Mouse (Mus musculus) neural tube, embryonic 11.5 days (tissue): ENCODE measurements around the gene Slc4a2. TPM values are rescaled to one million over a fixed set of nuclear protein-coding genes. Genes with fewer than 3 reads are reported as not detected.

Source experiments
- ATAC-seq: fragments of 200-750 bp; cut with Nextera tagmentation; 2 replicates; pipeline ENCODE4 v1.8.0; 2017; ENCODE audit warnings: moderate number of reproducible peaks, mild to moderate bottlenecking, moderate TSS enrichment, moderate library complexity; ENCODE audit not compliant: insufficient read depth, low FRiP score, low TSS enrichment
- DNase-seq: peaks from one replicate; pipeline ENCODE4 v3.0.0-alpha.2; 2015; ENCODE audit warnings: low spot score
- H3K27ac ChIP-seq: fragments of 300-500 bp; sonication (generic); 2 replicates; pipeline ENCODE4 v1.5.1; 2014; ENCODE audit warnings: low read depth, mild to moderate bottlenecking, low read length
- H3K27me3 ChIP-seq: fragments of 300-500 bp; sonication (generic); 2 replicates; pipeline ENCODE4 v1.6.1; 2014; ENCODE audit warnings: mild to moderate bottlenecking, low read length, mixed read lengths; ENCODE audit not compliant: control insufficient read depth, insufficient read depth
- H3K36me3 ChIP-seq: fragments of 300-500 bp; sonication (generic); 2 replicates; pipeline ENCODE4 v1.6.1; 2014; ENCODE audit warnings: mild to moderate bottlenecking, low read length, moderate library complexity, mixed read lengths; ENCODE audit not compliant: control insufficient read depth, insufficient read depth
- H3K4me1 ChIP-seq: fragments of 300-500 bp; sonication (generic); 2 replicates; pipeline ENCODE4 v1.6.1; 2014; ENCODE audit warnings: low read length, mixed read lengths; ENCODE audit not compliant: control insufficient read depth, insufficient read depth
- H3K4me2 ChIP-seq: fragments of 300-500 bp; sonication (generic); 2 replicates; pipeline ENCODE4 v1.6.1; 2014; ENCODE audit warnings: low read depth, mild to moderate bottlenecking, moderate library complexity
- H3K4me3 ChIP-seq: fragments of 300-500 bp; sonication (generic); 2 replicates; pipeline ENCODE4 v1.5.1; 2014; ENCODE audit warnings: low read depth, low read length
- H3K9ac ChIP-seq: fragments of 300-500 bp; sonication (generic); 2 replicates; pipeline ENCODE4 v1.6.1; 2014; ENCODE audit warnings: mild to moderate bottlenecking, low read length
- H3K9me3 ChIP-seq: fragments of 300-500 bp; sonication (generic); 2 replicates; pipeline ENCODE4 v1.6.1; 2016; ENCODE audit warnings: low read length; ENCODE audit not compliant: control insufficient read depth
- WGBS: fragments of 180-500 bp; shearing (Covaris S2); extraction: QIAGEN DNeasy Blood & Tissue Kit; methylation state at CpG from one replicate; pipeline ENCODE4 v1.1.7; 2014; 5-methylcytosine and 5-hydroxymethylcytosine counted together
- polyA plus RNA-seq: library from polyadenylated mRNA; unstranded; fragments of >200 nt; fragmentation: Nextera tagmentation; extraction: Ambion mirVana; gene quantifications from 2 replicates; pipeline ENCODE4 v1.2.1, GENCODE M21; 2014

Slc4a2 gene
- polyA plus RNA-seq, 1 experiment from 2014 or later = 18.1 TPM

DNA sequence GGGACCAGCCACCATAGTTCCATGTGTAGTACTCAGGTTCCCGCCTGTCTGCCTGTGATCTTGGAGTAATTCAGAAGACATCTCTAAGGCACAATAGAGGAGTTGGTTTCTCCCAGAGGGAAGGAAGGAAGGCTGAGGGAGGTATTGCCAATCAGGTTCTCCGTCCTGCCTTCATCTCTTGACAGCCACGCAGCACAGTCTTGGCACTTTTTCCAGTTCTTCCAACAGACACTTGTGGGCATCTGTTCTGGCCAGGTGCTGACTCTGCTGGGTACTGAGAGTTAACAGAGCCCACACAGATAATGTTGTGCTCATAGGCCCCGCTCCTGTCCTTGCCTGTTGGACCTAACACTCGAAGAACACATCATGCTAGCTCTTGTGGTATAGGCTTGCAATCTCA lies 63.1 kb downstream of the Slc4a2 start:
- DNase-seq (no peak), ATAC-seq (no peak)
- peaks cover 12% of the 10 kb centered on the region for H3K4me1 ChIP-seq
- 91% methylated on average over 5 of the region's 5 CpGs for WGBS
- no peak overlapping the region for H3K4me3 ChIP-seq
- H3K36me3 ChIP-seq = peaks cover 25% of the 10 kb centered on the region
- H3K27me3 ChIP-seq = no peaks in the 10 kb centered on the region
- H3K9ac ChIP-seq = no peak overlapping the region
- H3K9me3 ChIP-seq = no peaks in the 10 kb centered on the region
- H3K27ac ChIP-seq = no peak overlapping the region
- no peak overlapping the region for H3K4me2 ChIP-seq

DNA sequence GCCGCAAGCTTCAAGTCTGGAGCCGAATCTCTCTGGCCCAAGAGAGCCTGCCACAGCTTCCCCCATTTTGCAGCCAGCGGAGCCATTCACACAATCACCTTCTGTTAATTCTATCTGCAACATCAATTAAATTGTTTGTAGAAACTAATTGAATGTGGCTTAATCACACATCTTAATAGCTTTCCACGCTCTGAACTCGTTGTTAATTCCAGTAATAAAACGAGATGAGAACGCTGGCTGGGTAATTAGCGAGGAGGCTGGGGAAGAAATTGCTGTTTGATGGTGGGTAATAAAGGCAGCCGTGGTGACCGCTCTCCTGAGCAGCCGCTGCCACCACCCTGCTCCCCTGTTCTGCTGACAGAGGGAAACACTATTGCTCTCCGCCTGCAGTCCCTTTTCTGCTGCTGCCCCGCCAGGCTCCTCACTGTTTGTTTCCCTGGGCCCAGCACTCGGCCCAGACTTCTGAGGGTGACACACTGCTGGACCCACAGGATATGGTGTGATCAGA lies 66.8 kb downstream of the Slc4a2 start:
- ATAC-seq = no peak

More for the DNA sequence above, 66.8 kb downstream of the Slc4a2 start:
- no peak overlapping the region for H3K9ac ChIP-seq
- 30% methylated on average over 14 of the region's 14 CpGs for WGBS
- no peak overlapping the region for H3K4me3 ChIP-seq
- H3K4me2 ChIP-seq = no peak overlapping the region
- DNase-seq = no peak
- peaks cover 5% of the 10 kb centered on the region; the same call in 1 of the 2 replicates for H3K4me1 ChIP-seq
- no peaks in the 10 kb centered on the region for H3K9me3 ChIP-seq
- no peaks in the 10 kb centered on the region for H3K27me3 ChIP-seq
- peaks cover 28% of the 10 kb centered on the region for H3K36me3 ChIP-seq
- no peak overlapping the region for H3K27ac ChIP-seq

Other genes starting within 250 kb of the Slc4a2 start
- gene Kcnh2, start 72.2 kb upstream of the Slc4a2 start, polyA plus RNA-seq = 16.5 and 18.6 TPM in 2 replicates
- gene Nos3, start 59.0 kb upstream of the Slc4a2 start, polyA plus RNA-seq = 6.1 and 6.7 TPM in 2 replicates
- 0.54 and 0.89 TPM in 2 replicates for gene Atg9b, start 31.7 kb upstream of the Slc4a2 start, polyA plus RNA-seq
- gene Abcb8, start 30.2 kb upstream of the Slc4a2 start, polyA plus RNA-seq = 45.8 and 47.0 TPM in 2 replicates
- 0.12 and 0.54 TPM in 2 replicates for gene Asic3, start 10.4 kb upstream of the Slc4a2 start, polyA plus RNA-seq
- 59.1 and 64.9 TPM in 2 replicates for gene Cdk5, start 307 bp upstream of the Slc4a2 start, polyA plus RNA-seq
- gene Fastk, start 21.4 kb downstream of the Slc4a2 start, polyA plus RNA-seq = 89.7 and 93.7 TPM in 2 replicates
- gene Tmub1, start 24.0 kb downstream of the Slc4a2 start, polyA plus RNA-seq = 31.5 and 33.1 TPM in 2 replicates
- 61.0 and 72.0 TPM in 2 replicates for gene Agap3, start 28.3 kb downstream of the Slc4a2 start, polyA plus RNA-seq
- gene Gbx1, start 103.4 kb downstream of the Slc4a2 start, polyA plus RNA-seq = 0.92 and 1.3 TPM in 2 replicates
- gene Asb10, start 117.1 kb downstream of the Slc4a2 start, polyA plus RNA-seq = 0.38 TPM in 1 of 2 replicates, not detected in the other
- gene 4931409K22Rik, start 133.0 kb downstream of the Slc4a2 start, polyA plus RNA-seq = not detected in 2 replicates
- gene Abcf2, start 153.6 kb downstream of the Slc4a2 start, polyA plus RNA-seq = 136 and 147 TPM in 2 replicates
- 10.3 and 13.0 TPM in 2 replicates for gene Chpf2, start 162.9 kb downstream of the Slc4a2 start, polyA plus RNA-seq
- gene Smarcd3, start 200.6 kb downstream of the Slc4a2 start, polyA plus RNA-seq = 43.7 and 49.3 TPM in 2 replicates